Mouse (Mus musculus): ENCODE results near the gene Bod1. TPM values are rescaled to one million over a fixed set of nuclear protein-coding genes. Genes with fewer than 3 reads are reported as not detected.
A peak's percentile ranks its signal among the peaks of the same experiment; 100 is the strongest.

Bod1 gene
- 92.3 and 100 TPM in 2 replicates for polyA plus RNA-seq (2014; fragmentation: Nextera tagmentation; extraction: Ambion mirVana)

GRCm38 (mm10) chr11:31671354-31672169, at the start of gene Bod1:
Bod1 (minus strand) TSS chr11:31671885.
- Histone ChIP-seq H3K4me1 (ENCODE audit: control insufficient read depth, insufficient read depth, low read length) (peaks cover 5% of the 10 kb centered on the region), H3K4me2 (replicated peaks; ENCODE audit: low read depth, low read length) (peak within 1 kb of the TSS; percentile 61), H3K9me3 (ENCODE audit: control insufficient read depth, low read depth, low read length) (no peaks in the 10 kb centered on the region), H3K9ac (replicated peaks; ENCODE audit: low read depth, low read length) (peak within 1 kb of the TSS; percentile 89), H3K36me3 (ENCODE audit: control insufficient read depth, insufficient read depth, low read length) (peaks cover 17% of the 10 kb centered on the region), H3K27me3 (ENCODE audit: control insufficient read depth, insufficient read depth, low read length) (no peaks in the 10 kb centered on the region), H3K27ac (ENCODE audit: low read length) (no peak within 1 kb of the TSS), H3K4me3 (ENCODE audit: low read depth, low read length) (peak within 1 kb of the TSS; percentile 76)
- under 1% methylated on average over 76 of the region's 76 CpGs for WGBS
- peak; percentile 97 for ATAC-seq (ENCODE audit: insufficient number of reproducible peaks, insufficient read depth, low FRiP score, low read depth)

GRCm38 (mm10) chr11:31719090-31719489, 47.4 kb upstream of the Bod1 start:
- no peaks in the 10 kb centered on the region for H3K36me3 ChIP-seq (ENCODE audit: control insufficient read depth, insufficient read depth, low read length)
- H3K27me3 ChIP-seq (ENCODE audit: control insufficient read depth, insufficient read depth, low read length), result no peaks in the 10 kb centered on the region
- H3K27ac ChIP-seq (ENCODE audit: low read length), result no peak overlapping the region
- no peaks in the 10 kb centered on the region for H3K4me1 ChIP-seq (ENCODE audit: control insufficient read depth, insufficient read depth, low read length)
- 90% methylated on average over 4 of the region's 4 CpGs for WGBS
- ATAC-seq (ENCODE audit: insufficient number of reproducible peaks, insufficient read depth, low FRiP score, low read depth), result no peak
- no peaks in the 10 kb centered on the region for H3K9me3 ChIP-seq (ENCODE audit: control insufficient read depth, low read depth, low read length)
- no peak overlapping the region for H3K4me2 ChIP-seq (replicated peaks; ENCODE audit: low read depth, low read length)
- no peak overlapping the region for H3K9ac ChIP-seq (replicated peaks; ENCODE audit: low read depth, low read length)
- no peak overlapping the region for H3K4me3 ChIP-seq (ENCODE audit: low read depth, low read length)

GRCm38 (mm10) chr11:31717926-31718735, 46.4 kb upstream of the Bod1 start:
- Histone ChIP-seq H3K36me3 (ENCODE audit: control insufficient read depth, insufficient read depth, low read length) (no peaks in the 10 kb centered on the region), H3K9ac (replicated peaks; ENCODE audit: low read depth, low read length) (no peak overlapping the region), H3K9me3 (ENCODE audit: control insufficient read depth, low read depth, low read length) (no peaks in the 10 kb centered on the region), H3K27me3 (ENCODE audit: control insufficient read depth, insufficient read depth, low read length) (no peaks in the 10 kb centered on the region), H3K4me3 (ENCODE audit: low read depth, low read length) (no peak overlapping the region), H3K4me2 (replicated peaks; ENCODE audit: low read depth, low read length) (no peak overlapping the region), H3K27ac (ENCODE audit: low read length) (no peak overlapping the region), H3K4me1 (ENCODE audit: control insufficient read depth, insufficient read depth, low read length) (no peaks in the 10 kb centered on the region; the same call in 1 of the 2 replicates)
- 53% methylated on average over 4 of the region's 4 CpGs for WGBS
- no peak for ATAC-seq (ENCODE audit: insufficient number of reproducible peaks, insufficient read depth, low FRiP score, low read depth)

- Histone ChIP-seq H3K36me3 (ENCODE audit: control insufficient read depth, insufficient read depth, low read length) (no peaks in the 10 kb centered on the region), H3K9ac (replicated peaks; ENCODE audit: low read depth, low read length) (no peak overlapping the region), H3K27me3 (ENCODE audit: control insufficient read depth, insufficient read depth, low read length) (no peaks in the 10 kb centered on the region), H3K9me3 (ENCODE audit: control insufficient read depth, low read depth, low read length) (no peaks in the 10 kb centered on the region), H3K4me1 (ENCODE audit: control insufficient read depth, insufficient read depth, low read length) (no peaks in the 10 kb centered on the region; the same call in 1 of the 2 replicates), H3K4me3 (ENCODE audit: low read depth, low read length) (no peak overlapping the region), H3K4me2 (replicated peaks; ENCODE audit: low read depth, low read length) (no peak overlapping the region), H3K27ac (ENCODE audit: low read length) (no peak overlapping the region)
- ATAC-seq (ENCODE audit: insufficient number of reproducible peaks, insufficient read depth, low FRiP score, low read depth), result 0 out of 2 replicates have a peak, but pooled peaks have one; percentile 37
- 76% methylated on average over 6 of the region's 6 CpGs for WGBS
Measured at GRCm38 (mm10) chr11:31713641-31714121, 42.0 kb upstream of the Bod1 start.

GRCm38 (mm10) chr11:31713116-31713515, 41.4 kb upstream of the Bod1 start:
- Histone ChIP-seq H3K9me3 (ENCODE audit: control insufficient read depth, low read depth, low read length) (no peaks in the 10 kb centered on the region), H3K4me2 (replicated peaks; ENCODE audit: low read depth, low read length) (no peak overlapping the region), H3K27ac (ENCODE audit: low read length) (no peak overlapping the region), H3K27me3 (ENCODE audit: control insufficient read depth, insufficient read depth, low read length) (no peaks in the 10 kb centered on the region), H3K9ac (replicated peaks; ENCODE audit: low read depth, low read length) (no peak overlapping the region), H3K4me1 (ENCODE audit: control insufficient read depth, insufficient read depth, low read length) (no peaks in the 10 kb centered on the region; the same call in 1 of the 2 replicates), H3K4me3 (ENCODE audit: low read depth, low read length) (no peak overlapping the region), H3K36me3 (ENCODE audit: control insufficient read depth, insufficient read depth, low read length) (no peaks in the 10 kb centered on the region)
- WGBS, result 68% methylated on average over 8 of the region's 8 CpGs
- no peak for ATAC-seq (ENCODE audit: insufficient number of reproducible peaks, insufficient read depth, low FRiP score, low read depth)

- Histone ChIP-seq H3K27ac (ENCODE audit: low read length) (no peak overlapping the region), H3K27me3 (ENCODE audit: control insufficient read depth, insufficient read depth, low read length) (no peaks in the 10 kb centered on the region), H3K9ac (replicated peaks; ENCODE audit: low read depth, low read length) (no peak overlapping the region), H3K4me3 (ENCODE audit: low read depth, low read length) (no peak overlapping the region), H3K4me2 (replicated peaks; ENCODE audit: low read depth, low read length) (no peak overlapping the region), H3K36me3 (ENCODE audit: control insufficient read depth, insufficient read depth, low read length) (no peaks in the 10 kb centered on the region), H3K9me3 (ENCODE audit: control insufficient read depth, low read depth, low read length) (no peaks in the 10 kb centered on the region), H3K4me1 (ENCODE audit: control insufficient read depth, insufficient read depth, low read length) (no peaks in the 10 kb centered on the region)
- no peak for ATAC-seq (ENCODE audit: insufficient number of reproducible peaks, insufficient read depth, low FRiP score, low read depth)
Measured at GRCm38 (mm10) chr11:31707771-31708170, 36.1 kb upstream of the Bod1 start.

GRCm38 (mm10) chr11:31703173-31703572, 31.5 kb upstream of the Bod1 start:
- Histone ChIP-seq H3K4me2 (replicated peaks; ENCODE audit: low read depth, low read length) (no peak overlapping the region), H3K9me3 (ENCODE audit: control insufficient read depth, low read depth, low read length) (no peaks in the 10 kb centered on the region), H3K9ac (replicated peaks; ENCODE audit: low read depth, low read length) (no peak overlapping the region), H3K27ac (ENCODE audit: low read length) (no peak overlapping the region), H3K36me3 (ENCODE audit: control insufficient read depth, insufficient read depth, low read length) (no peaks in the 10 kb centered on the region), H3K4me1 (ENCODE audit: control insufficient read depth, insufficient read depth, low read length) (no peaks in the 10 kb centered on the region), H3K27me3 (ENCODE audit: control insufficient read depth, insufficient read depth, low read length) (no peaks in the 10 kb centered on the region), H3K4me3 (ENCODE audit: low read depth, low read length) (no peak overlapping the region)
- ATAC-seq (ENCODE audit: insufficient number of reproducible peaks, insufficient read depth, low FRiP score, low read depth), result no peak
- 75% methylated on average over 8 of the region's 8 CpGs for WGBS

- Histone ChIP-seq H3K27me3 (ENCODE audit: control insufficient read depth, insufficient read depth, low read length) (no peaks in the 10 kb centered on the region), H3K27ac (ENCODE audit: low read length) (no peak overlapping the region), H3K9ac (replicated peaks; ENCODE audit: low read depth, low read length) (no peak overlapping the region), H3K4me3 (ENCODE audit: low read depth, low read length) (no peak overlapping the region), H3K36me3 (ENCODE audit: control insufficient read depth, insufficient read depth, low read length) (no peaks in the 10 kb centered on the region), H3K4me2 (replicated peaks; ENCODE audit: low read depth, low read length) (no peak overlapping the region), H3K4me1 (ENCODE audit: control insufficient read depth, insufficient read depth, low read length) (no peaks in the 10 kb centered on the region), H3K9me3 (ENCODE audit: control insufficient read depth, low read depth, low read length) (no peaks in the 10 kb centered on the region)
- 0 out of 2 replicates have a peak, but pooled peaks have one; percentile 10 for ATAC-seq (ENCODE audit: insufficient number of reproducible peaks, insufficient read depth, low FRiP score, low read depth)
- WGBS, result 84% methylated on average over 3 of the region's 3 CpGs
Measured at GRCm38 (mm10) chr11:31701901-31702300, 30.2 kb upstream of the Bod1 start.
